Mouse (Mus musculus) liver, postnatal 0 days (tissue): Measurements from ENCODE around the gene Ppib. TPM values are rescaled to one million over a fixed set of nuclear protein-coding genes. Genes with fewer than 3 reads are reported as not detected.

Experiments used
- ATAC-seq: fragments of 200-750 bp; cut with Nextera tagmentation; 2 replicates; pipeline ENCODE4 v1.8.0; 2017; ENCODE audit warnings: mild to moderate bottlenecking, moderate library complexity
- DNase-seq: peaks from one replicate; pipeline ENCODE4 v3.0.0-alpha.2; 2016
- H3K27ac ChIP-seq: fragments of 300-500 bp; sonication (generic); 2 replicates; pipeline ENCODE4 v1.5.1; 2014; ENCODE audit warnings: antibody characterized with exemption, moderate library complexity, mild to moderate bottlenecking, low read depth
- H3K27me3 ChIP-seq: fragments of 300-500 bp; sonication (generic); 2 replicates; pipeline ENCODE4 v1.6.1; 2014; ENCODE audit warnings: low read length, control low read depth, mixed read lengths; ENCODE audit not compliant: insufficient read depth
- H3K36me3 ChIP-seq: fragments of 300-500 bp; sonication (generic); replicated peaks from 2 replicates; pipeline ENCODE4 v1.6.1; 2014; ENCODE audit warnings: mild to moderate bottlenecking, control low read depth, low read length, moderate library complexity, mixed read lengths; ENCODE audit not compliant: insufficient read depth
- H3K4me1 ChIP-seq: fragments of 300-500 bp; sonication (generic); 2 replicates; pipeline ENCODE4 v1.6.1; 2014; ENCODE audit warnings: antibody characterized with exemption, mild to moderate bottlenecking, control low read depth; ENCODE audit not compliant: insufficient read depth
- H3K4me2 ChIP-seq: fragments of 300-500 bp; sonication (generic); 2 replicates; pipeline ENCODE4 v1.6.1; 2014; ENCODE audit warnings: low read depth, mild to moderate bottlenecking, low read length, moderate library complexity, mixed read lengths
- H3K4me3 ChIP-seq: fragments of 300-500 bp; sonication (generic); 2 replicates; pipeline ENCODE4 v1.5.1; 2014; ENCODE audit warnings: low read depth, low read length
- H3K9ac ChIP-seq: fragments of 300-500 bp; sonication (generic); replicated peaks from 2 replicates; pipeline ENCODE4 v1.6.1; 2014; ENCODE audit warnings: mild to moderate bottlenecking, moderate library complexity
- H3K9me3 ChIP-seq: fragments of 300-500 bp; sonication (generic); 2 replicates; pipeline ENCODE4 v1.6.1; 2016; ENCODE audit warnings: mild to moderate bottlenecking, control low read depth, low read length, mixed read lengths
- CTCF ChIP-seq: sonication (generic); IDR thresholded peaks from 2 replicates; pipeline ENCODE4 v1.5.1; 2016; ENCODE audit warnings: antibody characterized with exemption, low read depth
- EP300 ChIP-seq: IDR thresholded peaks from 2 replicates; pipeline ENCODE4 v1.6.1; 2016; ENCODE audit warnings: antibody characterized with exemption, low read depth, mild to moderate bottlenecking
- WGBS: fragments of 180-500 bp; shearing (Covaris S2); extraction: QIAGEN DNeasy Blood & Tissue Kit; methylation state at CpG from one replicate; pipeline ENCODE4 v1.1.7; 2014; ENCODE audit not compliant: insufficient replicate concordance; 5-methylcytosine and 5-hydroxymethylcytosine counted together
- polyA plus RNA-seq: library from polyadenylated mRNA; unstranded; fragments of >200 nt; fragmentation: Nextera tagmentation; extraction: Ambion mirVana; gene quantifications from 2 replicates; pipeline ENCODE4 v1.2.1, GENCODE M21; 2015

The Ppib gene
- polyA plus RNA-seq, 1 experiment from 2014 or later = 376 TPM

DNA sequence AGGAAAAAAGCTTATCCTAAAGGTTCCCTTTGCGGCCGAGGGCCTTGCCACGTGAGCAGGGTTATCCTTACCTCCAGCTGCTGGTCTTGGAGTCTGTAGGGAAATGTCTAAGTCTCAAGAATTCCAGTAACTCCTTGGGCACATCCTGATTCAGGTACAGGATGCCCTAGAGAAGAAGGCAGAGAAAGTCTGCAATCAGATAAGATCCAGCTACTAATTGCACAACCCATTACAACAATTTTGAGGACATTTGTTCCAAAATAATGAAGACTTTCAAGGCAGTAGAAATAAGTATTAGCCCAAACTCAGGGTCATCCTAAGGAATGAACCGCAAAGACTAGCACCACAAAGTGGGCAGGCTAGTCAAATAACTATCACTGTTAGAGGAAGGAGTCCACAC, 8.0 kb downstream of the Ppib start:
- Histone ChIP-seq H3K9ac (peak overlapping the region; percentile 81; the same call in 1 of the 2 replicates), H3K4me1 (peaks cover 17% of the 10 kb centered on the region), H3K27ac (no peak overlapping the region), H3K27me3 (peaks cover 12% of the 10 kb centered on the region), H3K4me3 (peak overlapping the region; percentile 80), H3K9me3 (no peaks in the 10 kb centered on the region), H3K4me2 (peak overlapping the region; percentile 90), H3K36me3 (peaks cover 42% of the 10 kb centered on the region)
- ATAC-seq (no peak), DNase-seq (no peak)
- TF ChIP-seq EP300 (no peak), CTCF (no peak)
- 71% methylated on average over 4 of the region's 4 CpGs for WGBS

- H3K4me2 ChIP-seq = peak overlapping the region; percentile 90
- peak; percentile 44 for ATAC-seq
Measured at GRCm38 (mm10) chr9:66068971-66069391, 9.0 kb downstream of the Ppib start.

DNA sequence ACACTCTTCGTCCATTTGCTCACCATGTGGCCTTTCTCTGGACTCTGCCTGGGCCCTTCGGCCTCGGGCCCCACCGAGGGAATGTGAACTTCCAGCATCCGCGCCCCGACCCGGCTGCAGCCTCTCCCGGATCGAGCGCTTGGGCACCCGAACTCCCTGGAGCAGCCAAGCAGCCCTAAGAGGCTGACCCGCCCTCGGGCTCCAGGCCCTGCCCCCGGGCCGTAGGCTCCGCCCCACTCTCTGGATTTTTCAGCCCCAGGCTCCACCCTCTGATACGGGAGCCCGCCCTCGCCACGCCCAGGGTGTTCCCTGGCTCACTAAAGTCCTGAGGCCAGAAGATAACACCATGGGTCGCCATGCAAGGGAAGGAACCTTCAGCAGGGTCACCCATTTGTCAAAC, 9.6 kb downstream of the Ppib start, which contains the start of gene Snx22:
Snx22 (minus strand) TSS at position 137 of the 400 bp plus-strand sequence.
- no peaks in the 10 kb centered on the region for H3K9me3 ChIP-seq
- H3K36me3 ChIP-seq = peaks cover 29% of the 10 kb centered on the region
- H3K27me3 ChIP-seq = peaks cover 12% of the 10 kb centered on the region
- ATAC-seq (peak; percentile 98), DNase-seq (peak; percentile 98)
- peak within 1 kb of the TSS; percentile 77 for H3K27ac ChIP-seq
- peak within 1 kb of the TSS; percentile 81 for H3K9ac ChIP-seq
- TF ChIP-seq CTCF (no peak), EP300 (peak; percentile 75)
- H3K4me1 ChIP-seq = peaks cover 17% of the 10 kb centered on the region
- peak within 1 kb of the TSS; percentile 80 for H3K4me3 ChIP-seq
- WGBS = under 1% methylated on average over 22 of the region's 22 CpGs
- peak within 1 kb of the TSS; percentile 90 for H3K4me2 ChIP-seq

More at GRCm38 (mm10) chr9:66068971-66069391, 9.0 kb downstream of the Ppib start:
- DNase-seq = peak; percentile 72
- Histone ChIP-seq H3K4me1 (peaks cover 17% of the 10 kb centered on the region), H3K27me3 (peaks cover 12% of the 10 kb centered on the region), H3K27ac (peak overlapping the region; percentile 50), H3K4me3 (peak overlapping the region; percentile 80), H3K9ac (peak overlapping the region; percentile 81), H3K36me3 (peaks cover 35% of the 10 kb centered on the region), H3K9me3 (no peaks in the 10 kb centered on the region)
- TF ChIP-seq EP300 (no peak), CTCF (peak; percentile 19; the same call in 1 of the 2 replicates)
- 2% methylated on average over 30 of the region's 30 CpGs for WGBS

GRCm38 (mm10) chr9:66070151-66070550, 10.1 kb downstream of the Ppib start:
- 72% methylated on average over 5 of the region's 5 CpGs for WGBS
- H3K4me1 ChIP-seq = peaks cover 17% of the 10 kb centered on the region
- H3K27ac ChIP-seq = peak overlapping the region; percentile 77
- H3K9me3 ChIP-seq = no peaks in the 10 kb centered on the region
- H3K4me2 ChIP-seq = peak overlapping the region; percentile 90
- H3K27me3 ChIP-seq = peaks cover 12% of the 10 kb centered on the region
- ATAC-seq (peak; percentile 21), DNase-seq (no peak)
- H3K4me3 ChIP-seq = no peak overlapping the region
- peaks cover 26% of the 10 kb centered on the region for H3K36me3 ChIP-seq
- H3K9ac ChIP-seq = no peak overlapping the region
- TF ChIP-seq EP300 = no peak
- TF ChIP-seq CTCF = no peak

DNA sequence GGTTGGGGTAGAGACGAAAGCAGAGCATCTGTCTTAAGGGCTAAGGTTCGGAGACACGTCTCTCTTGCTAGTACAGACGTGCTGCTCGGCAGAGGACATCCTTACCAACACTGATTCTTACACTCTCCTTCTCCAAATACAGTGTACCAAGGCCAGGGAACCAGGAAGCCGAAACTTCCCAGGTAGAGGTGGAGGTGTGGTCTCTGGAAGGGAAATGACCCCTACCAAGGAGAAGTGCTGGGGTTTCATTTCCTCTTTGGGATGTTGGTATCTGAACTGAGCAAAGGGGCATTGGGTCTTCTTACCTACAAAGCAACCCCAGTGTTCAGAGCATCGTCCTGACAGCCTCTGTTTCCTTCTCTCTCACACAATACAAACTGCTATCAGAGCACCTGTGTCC, 12.7 kb downstream of the Ppib start:
- DNase-seq (no peak), ATAC-seq (no peak)
- H3K9me3 ChIP-seq = no peaks in the 10 kb centered on the region
- H3K4me3 ChIP-seq = no peak overlapping the region
- WGBS = 71% methylated on average over 7 of the region's 7 CpGs
- H3K4me2 ChIP-seq = no peak overlapping the region
- TF ChIP-seq CTCF (no peak), EP300 (no peak)
- H3K9ac ChIP-seq = no peak overlapping the region
- H3K27me3 ChIP-seq = peaks cover 12% of the 10 kb centered on the region
- H3K27ac ChIP-seq = no peak overlapping the region
- H3K36me3 ChIP-seq = peaks cover under 1% of the 10 kb centered on the region; the same call in 1 of the 2 replicates
- H3K4me1 ChIP-seq = peaks cover 19% of the 10 kb centered on the region

DNA sequence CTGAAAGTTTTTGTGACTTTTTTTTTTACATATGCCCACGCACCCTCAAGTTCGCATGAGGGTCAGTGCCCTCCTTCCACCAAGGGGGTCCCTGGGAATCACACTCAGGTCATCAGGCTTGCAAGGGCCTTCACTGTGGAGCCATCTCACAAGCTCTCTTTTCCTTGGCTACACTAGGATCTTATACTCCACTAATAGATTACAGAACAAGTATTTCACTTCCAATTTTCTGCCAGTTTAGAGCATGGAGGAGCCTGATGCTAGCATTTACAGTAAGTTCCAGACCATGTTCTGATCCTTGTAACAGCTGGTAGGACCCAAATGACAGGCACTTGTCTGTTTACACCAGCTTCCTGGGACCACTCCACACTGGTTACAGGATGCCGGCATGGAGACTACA, 18.1 kb downstream of the Ppib start:
- no peaks in the 10 kb centered on the region for H3K9me3 ChIP-seq
- H3K4me3 ChIP-seq = no peak overlapping the region
- WGBS = 69% methylated on average over 3 of the region's 3 CpGs
- H3K4me1 ChIP-seq = peaks cover 2% of the 10 kb centered on the region; the same call in 1 of the 2 replicates
- no peak overlapping the region for H3K4me2 ChIP-seq
- TF ChIP-seq CTCF (no peak), EP300 (no peak)
- no peaks in the 10 kb centered on the region for H3K36me3 ChIP-seq
- ATAC-seq = no peak
- no peak overlapping the region for H3K27ac ChIP-seq
- H3K9ac ChIP-seq = no peak overlapping the region
- H3K27me3 ChIP-seq = no peaks in the 10 kb centered on the region
- no peak for DNase-seq
